Mouse (Mus musculus) hindbrain, embryonic 10.5 days (tissue): ENCODE measurements at regions not wholly inside any gene's neighbourhood (a gene's known extent, or its start where the extent isn't known, plus 50 kb on each side); places are given as distances from the start of the nearest gene placed in this dataset.

Source experiments
- DNase-seq: peaks from one replicate; pipeline ENCODE4 v3.0.0-alpha.2; 2017; ENCODE audit warnings: low spot score
- H3K27ac ChIP-seq: fragments of 300-500 bp; sonication (generic); 2 replicates; pipeline ENCODE4 v1.5.1; 2016; ENCODE audit warnings: mild to moderate bottlenecking, moderate library complexity
- H3K27me3 ChIP-seq: fragments of 300-500 bp; sonication (generic); 2 replicates; pipeline ENCODE4 v1.6.1; 2016; ENCODE audit warnings: mild to moderate bottlenecking; ENCODE audit not compliant: poor library complexity, insufficient read depth, severe bottlenecking
- H3K36me3 ChIP-seq: fragments of 300-500 bp; sonication (generic); 2 replicates; pipeline ENCODE4 v1.6.1; 2016; ENCODE audit warnings: mild to moderate bottlenecking, moderate library complexity
- H3K4me1 ChIP-seq: fragments of 300-500 bp; sonication (generic); replicated peaks from 2 replicates; pipeline ENCODE4 v1.6.1; 2016; ENCODE audit warnings: mild to moderate bottlenecking
- H3K4me3 ChIP-seq: fragments of 300-500 bp; sonication (generic); 2 replicates; pipeline ENCODE4 v1.5.1; 2016; ENCODE audit warnings: mild to moderate bottlenecking, moderate library complexity
- H3K9me3 ChIP-seq: fragments of 300-500 bp; sonication (generic); 2 replicates; pipeline ENCODE4 v1.6.1; 2016; ENCODE audit warnings: mild to moderate bottlenecking, moderate library complexity
- WGBS: fragments of 180-500 bp; shearing (Covaris S2); methylation state at CpG from one replicate; pipeline ENCODE4 v1.1.7; 2016; 5-methylcytosine and 5-hydroxymethylcytosine counted together

- DNase-seq: no peak
- H3K36me3 ChIP-seq: no peaks in the 10 kb centered on the region
- no peak overlapping the region for H3K4me3 ChIP-seq
- no peaks in the 10 kb centered on the region for H3K9me3 ChIP-seq
- H3K27ac ChIP-seq: no peak overlapping the region
- no peaks in the 10 kb centered on the region for H3K27me3 ChIP-seq
- 0 out of 2 replicates have a peak, but pooled peaks cover 5% of the 10 kb centered on the region for H3K4me1 ChIP-seq
- WGBS: 85% methylated on average over 10 of the region's 10 CpGs
Measured at GRCm38 (mm10) chr2:79510485-79511094, 54.0 kb upstream of the Cerkl start.

- Histone ChIP-seq H3K36me3 (no peaks in the 10 kb centered on the region), H3K27me3 (no peaks in the 10 kb centered on the region), H3K4me1 (0 out of 2 replicates have a peak, but pooled peaks cover 5% of the 10 kb centered on the region), H3K27ac (no peak overlapping the region), H3K9me3 (no peaks in the 10 kb centered on the region), H3K4me3 (no peak overlapping the region)
- 82% methylated on average over 6 of the region's 6 CpGs for WGBS
- DNase-seq: no peak
Measured at GRCm38 (mm10) chr2:79511108-79511507, 54.5 kb upstream of the Cerkl start.

GRCm38 (mm10) chr2:79511676-79512323 lies 55.2 kb upstream of the Cerkl start:
- 33% methylated on average over 11 of the region's 11 CpGs for WGBS
- H3K4me1 ChIP-seq: 0 out of 2 replicates have a peak, but pooled peaks cover 5% of the 10 kb centered on the region
- H3K27ac ChIP-seq: no peak overlapping the region
- DNase-seq: peak; percentile 51
- H3K27me3 ChIP-seq: no peaks in the 10 kb centered on the region
- 0 out of 2 replicates have a peak overlapping the region, but pooled peaks have one; percentile 20 for H3K4me3 ChIP-seq
- H3K36me3 ChIP-seq: no peaks in the 10 kb centered on the region
- H3K9me3 ChIP-seq: no peaks in the 10 kb centered on the region

GRCm38 (mm10) chr2:79512374-79512773 lies 55.8 kb upstream of the Cerkl start:
- Histone ChIP-seq H3K9me3 (no peaks in the 10 kb centered on the region), H3K27me3 (no peaks in the 10 kb centered on the region), H3K36me3 (no peaks in the 10 kb centered on the region), H3K4me1 (0 out of 2 replicates have a peak, but pooled peaks cover 5% of the 10 kb centered on the region), H3K27ac (no peak overlapping the region), H3K4me3 (0 out of 2 replicates have a peak overlapping the region, but pooled peaks have one; percentile 20)
- DNase-seq: no peak
- WGBS: 78% methylated on average over 2 of the region's 2 CpGs

GRCm38 (mm10) chr2:79513726-79514125 lies 57.1 kb upstream of the Cerkl start:
- Histone ChIP-seq H3K9me3 (no peaks in the 10 kb centered on the region), H3K36me3 (no peaks in the 10 kb centered on the region), H3K27me3 (no peaks in the 10 kb centered on the region), H3K4me3 (no peak overlapping the region), H3K27ac (no peak overlapping the region), H3K4me1 (0 out of 2 replicates have a peak, but pooled peaks cover 5% of the 10 kb centered on the region)
- DNase-seq: no peak
- 67% methylated on average over 3 of the region's 3 CpGs for WGBS

- DNase-seq: no peak
- H3K4me1 ChIP-seq: peaks cover 3% of the 10 kb centered on the region; the same call in 1 of the 2 replicates
- no peaks in the 10 kb centered on the region for H3K9me3 ChIP-seq
- no peak overlapping the region for H3K4me3 ChIP-seq
- no peaks in the 10 kb centered on the region for H3K36me3 ChIP-seq
- 80% methylated on average over 8 of the region's 8 CpGs for WGBS
- no peak overlapping the region for H3K27ac ChIP-seq
- H3K27me3 ChIP-seq: no peaks in the 10 kb centered on the region
Measured at GRCm38 (mm10) chr2:79518046-79518750, 61.6 kb upstream of the Cerkl start.

GRCm38 (mm10) chr2:79519799-79520449 lies 63.3 kb upstream of the Cerkl start:
- H3K36me3 ChIP-seq: no peaks in the 10 kb centered on the region
- no peak overlapping the region for H3K4me3 ChIP-seq
- no peak for DNase-seq
- H3K27ac ChIP-seq: no peak overlapping the region
- no peaks in the 10 kb centered on the region for H3K27me3 ChIP-seq
- no peaks in the 10 kb centered on the region for H3K9me3 ChIP-seq
- 48% methylated on average over 6 of the region's 6 CpGs for WGBS
- peaks cover 3% of the 10 kb centered on the region; the same call in 1 of the 2 replicates for H3K4me1 ChIP-seq

GRCm38 (mm10) chr2:79523441-79523840 lies 66.9 kb upstream of the Cerkl start:
- DNase-seq: no peak
- H3K27me3 ChIP-seq: no peaks in the 10 kb centered on the region
- no peaks in the 10 kb centered on the region for H3K36me3 ChIP-seq
- H3K27ac ChIP-seq: no peak overlapping the region
- no peak overlapping the region for H3K4me3 ChIP-seq
- H3K9me3 ChIP-seq: no peaks in the 10 kb centered on the region
- WGBS: 90% methylated on average over 4 of the region's 4 CpGs
- H3K4me1 ChIP-seq: peaks cover 22% of the 10 kb centered on the region

- no peak overlapping the region for H3K4me3 ChIP-seq
- no peak for DNase-seq
Measured at GRCm38 (mm10) chr2:79527529-79527928, 70.9 kb upstream of the Cerkl start.

GRCm38 (mm10) chr2:79528347-79528990 lies 71.9 kb upstream of the Cerkl start:
- Histone ChIP-seq H3K9me3 (no peaks in the 10 kb centered on the region), H3K4me3 (no peak overlapping the region), H3K4me1 (peaks cover 35% of the 10 kb centered on the region), H3K36me3 (no peaks in the 10 kb centered on the region), H3K27me3 (no peaks in the 10 kb centered on the region), H3K27ac (peak overlapping the region; percentile 50; the same call in 1 of the 2 replicates)
- 77% methylated on average over 18 of the region's 18 CpGs for WGBS
- DNase-seq: no peak

More at GRCm38 (mm10) chr2:79527529-79527928, 70.9 kb upstream of the Cerkl start:
- Histone ChIP-seq H3K4me1 (peaks cover 35% of the 10 kb centered on the region), H3K9me3 (no peaks in the 10 kb centered on the region), H3K27ac (no peak overlapping the region), H3K36me3 (no peaks in the 10 kb centered on the region), H3K27me3 (no peaks in the 10 kb centered on the region)
- WGBS: 52% methylated on average over 5 of the region's 5 CpGs

- no peak for DNase-seq
- Histone ChIP-seq H3K9me3 (no peaks in the 10 kb centered on the region), H3K4me1 (peaks cover 35% of the 10 kb centered on the region), H3K27ac (no peak overlapping the region), H3K27me3 (no peaks in the 10 kb centered on the region), H3K4me3 (no peak overlapping the region), H3K36me3 (no peaks in the 10 kb centered on the region)
- WGBS: 26% methylated on average over 2 of the region's 2 CpGs
Measured at GRCm38 (mm10) chr2:79529185-79529584, 72.6 kb upstream of the Cerkl start.

- 78% methylated on average over 3 of the region's 3 CpGs for whole genome bisulfite sequencing
Measured at GRCm38 (mm10) chr2:79532610-79533160, 76.1 kb upstream of the Cerkl start.

More at GRCm38 (mm10) chr2:79532610-79533160, 76.1 kb upstream of the Cerkl start:
- no peak overlapping the region for H3K27ac ChIP-seq
- no peak for DNase-seq
- no peaks in the 10 kb centered on the region for H3K27me3 ChIP-seq
- H3K9me3 ChIP-seq: no peaks in the 10 kb centered on the region
- peaks cover 22% of the 10 kb centered on the region for H3K4me1 ChIP-seq
- H3K36me3 ChIP-seq: no peaks in the 10 kb centered on the region
- H3K4me3 ChIP-seq: no peak overlapping the region
